Mouse (Mus musculus) ES-Bruce4 (cell line): Measurements from ENCODE around the gene Spata31d1a. TPM values are rescaled to one million over a fixed set of nuclear protein-coding genes. Genes with fewer than 3 reads are reported as not detected.
A peak's percentile ranks its signal among the peaks of the same experiment; 100 is the strongest.
"Not testable (repeated sequence)": the region's sequence is repeated elsewhere in the genome, so short reads cannot be mapped to it uniquely, and the experiment has no call there.

ENCODE experiments used
- H3K27ac ChIP-seq: 2 replicates; pipeline ENCODE4 v1.5.1; 2012; ENCODE audit warnings: low read length, inconsistent platforms; ENCODE audit not compliant: insufficient read depth
- H3K27me3 ChIP-seq: 2 replicates; pipeline ENCODE4 v1.6.1; 2012; ENCODE audit warnings: mild to moderate bottlenecking, low read length, inconsistent platforms; ENCODE audit not compliant: control insufficient read depth, poor library complexity, insufficient read depth, severe bottlenecking
- H3K36me3 ChIP-seq: 2 replicates; pipeline ENCODE4 v1.6.1; 2012; ENCODE audit warnings: inconsistent platforms, mild to moderate bottlenecking, low read length, moderate library complexity; ENCODE audit not compliant: control insufficient read depth, poor library complexity, insufficient read depth, severe bottlenecking
- H3K4me1 ChIP-seq: one replicate; pipeline ENCODE4 v1.8.1; 2011; ENCODE audit warnings: low read length; ENCODE audit not compliant: control insufficient read depth, insufficient read depth
- H3K4me3 ChIP-seq: 2 replicates; pipeline ENCODE4 v1.5.1; 2011; ENCODE audit warnings: low read depth, mild to moderate bottlenecking, low read length
- H3K9ac ChIP-seq: 2 replicates; pipeline ENCODE4 v1.6.1; 2012; ENCODE audit warnings: low read depth, mild to moderate bottlenecking, inconsistent platforms; ENCODE audit not compliant: poor library complexity, severe bottlenecking
- H3K9me3 ChIP-seq: replicated peaks from 2 replicates; pipeline ENCODE4 v1.6.1; 2012; ENCODE audit warnings: mild to moderate bottlenecking, low read length, inconsistent platforms; ENCODE audit not compliant: control insufficient read depth, poor library complexity, insufficient read depth, severe bottlenecking
- CTCF ChIP-seq: IDR thresholded peaks from one replicate; pipeline ENCODE4 v1.8.1; 2011; ENCODE audit warnings: low read depth, low read length
- EP300 ChIP-seq: IDR thresholded peaks from 2 replicates; pipeline ENCODE4 v1.6.1; 2011; ENCODE audit warnings: low read depth, low read length; ENCODE audit not compliant: insufficient read depth
- POLR2A ChIP-seq: IDR thresholded peaks from one replicate; pipeline ENCODE4 v1.8.1; 2011; ENCODE audit warnings: low read length; ENCODE audit not compliant: insufficient read depth
- polyA plus RNA-seq: library from polyadenylated mRNA; stranded (reverse); fragments of >200 nt; gene quantifications from 2 replicates; pipeline ENCODE4 v1.2.4, GENCODE M21; 2011; ENCODE audit warnings: low read depth; ENCODE audit not compliant: missing spikeins, insufficient read depth, insufficient read length

Gene Spata31d1a
- polyA plus RNA-seq, 1 experiment, result 1.1 TPM

GRCm38 (mm10) chr13:59741697-59742096 is 31.6 kb upstream of the Spata31d1a start:
- H3K4me3 ChIP-seq, result no peak overlapping the region
- no peaks in the 10 kb centered on the region for H3K27me3 ChIP-seq
- H3K27ac ChIP-seq, result no peak overlapping the region
- H3K9ac ChIP-seq, result no peak overlapping the region
- TF ChIP-seq CTCF, result peak; percentile 2
- TF ChIP-seq POLR2A, result no peak
- no peak for TF ChIP-seq EP300
- H3K4me1 ChIP-seq, result no peaks in the 10 kb centered on the region
- no peaks in the 10 kb centered on the region for H3K9me3 ChIP-seq
- H3K36me3 ChIP-seq, result no peaks in the 10 kb centered on the region

GRCm38 (mm10) chr13:59741096-59741495 is 31.0 kb upstream of the Spata31d1a start:
- no peaks in the 10 kb centered on the region for H3K36me3 ChIP-seq
- no peak overlapping the region for H3K4me3 ChIP-seq

GRCm38 (mm10) chr13:59739397-59739796 is 29.3 kb upstream of the Spata31d1a start:
- Histone ChIP-seq H3K9ac (no peak overlapping the region), H3K4me3 (no peak overlapping the region), H3K36me3 (no peaks in the 10 kb centered on the region), H3K27ac (no peak overlapping the region), H3K27me3 (no peaks in the 10 kb centered on the region), H3K4me1 (no peaks in the 10 kb centered on the region), H3K9me3 (no peaks in the 10 kb centered on the region)
- TF ChIP-seq EP300 (no peak), POLR2A (no peak), CTCF (no peak)

More at GRCm38 (mm10) chr13:59741096-59741495, 31.0 kb upstream of the Spata31d1a start:
- no peaks in the 10 kb centered on the region for H3K4me1 ChIP-seq
- H3K27me3 ChIP-seq, result no peaks in the 10 kb centered on the region
- no peak overlapping the region for H3K9ac ChIP-seq
- no peaks in the 10 kb centered on the region for H3K9me3 ChIP-seq
- no peak overlapping the region for H3K27ac ChIP-seq
- TF ChIP-seq POLR2A (no peak), CTCF (no peak), EP300 (no peak)

- H3K4me3 ChIP-seq, result no peak overlapping the region
- no peak for TF ChIP-seq CTCF
- TF ChIP-seq POLR2A, result no peak
- no peak for TF ChIP-seq EP300
- no peaks in the 10 kb centered on the region for H3K36me3 ChIP-seq
- H3K27me3 ChIP-seq, result no peaks in the 10 kb centered on the region
- no peak overlapping the region for H3K9ac ChIP-seq
- no peak overlapping the region for H3K27ac ChIP-seq
- no peaks in the 10 kb centered on the region for H3K9me3 ChIP-seq
- peaks cover 2% of the 10 kb centered on the region for H3K4me1 ChIP-seq
Observed at GRCm38 (mm10) chr13:59738455-59738854, 28.3 kb upstream of the Spata31d1a start.

- H3K27ac ChIP-seq, result no peak overlapping the region
- no peaks in the 10 kb centered on the region for H3K27me3 ChIP-seq
- H3K4me1 ChIP-seq, result peaks cover 4% of the 10 kb centered on the region
- H3K36me3 ChIP-seq, result no peaks in the 10 kb centered on the region
- TF ChIP-seq CTCF (no peak), EP300 (no peak), POLR2A (no peak)
- no peaks in the 10 kb centered on the region for H3K9me3 ChIP-seq
- H3K4me3 ChIP-seq, result no peak overlapping the region
- H3K9ac ChIP-seq, result no peak overlapping the region
Observed at GRCm38 (mm10) chr13:59735190-59735589, 25.1 kb upstream of the Spata31d1a start.

- H3K9me3 ChIP-seq, H3K4me1 ChIP-seq, H3K27me3 ChIP-seq, H3K4me3 ChIP-seq, H3K36me3 ChIP-seq: not testable (repeated sequence)
- 0 out of 2 replicates have a peak overlapping the region, but pooled peaks have one; percentile 32 for H3K27ac ChIP-seq
- H3K9ac ChIP-seq, result peak overlapping the region; percentile 37; the same call in 1 of the 2 replicates
Observed at GRCm38 (mm10) chr13:59734347-59734746, 24.2 kb upstream of the Spata31d1a start.
